Mouse (Mus musculus) adrenal gland, adult 8-10 months (tissue): ENCODE measurements at regions not wholly inside any gene's neighbourhood (a gene's known extent, or its start where the extent isn't known, plus 50 kb on each side); places are given as distances from the start of the nearest gene placed in this dataset.

Experiments used
- DNase-seq: peaks from one replicate; pipeline ENCODE4 v3.0.0; 2022

DNA sequence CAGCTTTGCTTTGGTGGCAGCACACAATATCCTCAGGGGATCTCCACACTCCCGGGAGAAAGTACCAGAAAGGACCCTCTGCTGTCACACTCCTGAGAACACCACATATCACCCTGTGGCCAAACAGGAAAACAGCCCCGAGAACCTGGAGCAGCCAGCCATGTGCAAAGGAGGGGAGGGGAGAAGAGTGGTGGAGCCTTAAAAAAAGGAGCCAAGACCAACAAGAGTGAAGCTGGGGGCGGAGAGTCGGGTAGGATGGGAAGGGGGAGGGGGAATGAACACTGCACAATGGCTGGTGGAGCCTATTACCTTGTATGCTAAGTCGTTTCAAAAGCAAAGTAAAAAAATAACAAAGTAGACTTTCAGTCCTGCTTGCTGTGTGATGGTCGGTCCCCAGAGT, 408.2 kb downstream of the Cdh26 start:
- DNase-seq: no peak

DNA sequence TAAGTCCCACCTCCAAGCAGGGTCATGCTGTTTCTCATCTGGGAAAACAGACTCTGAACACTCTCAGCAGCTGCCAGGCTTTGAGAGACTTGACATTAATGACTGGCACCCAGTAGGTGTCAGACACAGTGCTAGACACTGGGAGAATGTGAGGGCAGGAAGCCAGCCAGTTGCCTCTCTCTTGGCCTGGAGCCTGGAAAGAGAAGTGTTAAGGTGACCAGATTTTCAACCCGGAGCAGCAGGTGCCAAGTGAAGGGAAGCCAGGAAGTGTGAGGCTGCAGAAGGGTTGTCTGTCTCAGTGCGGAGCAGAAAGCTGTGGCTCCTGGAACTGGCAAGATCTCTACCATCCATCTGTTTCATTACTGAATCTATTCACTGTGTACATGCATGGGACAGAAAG, 410.6 kb downstream of the Cdh26 start:
- DNase-seq: no peak

DNA sequence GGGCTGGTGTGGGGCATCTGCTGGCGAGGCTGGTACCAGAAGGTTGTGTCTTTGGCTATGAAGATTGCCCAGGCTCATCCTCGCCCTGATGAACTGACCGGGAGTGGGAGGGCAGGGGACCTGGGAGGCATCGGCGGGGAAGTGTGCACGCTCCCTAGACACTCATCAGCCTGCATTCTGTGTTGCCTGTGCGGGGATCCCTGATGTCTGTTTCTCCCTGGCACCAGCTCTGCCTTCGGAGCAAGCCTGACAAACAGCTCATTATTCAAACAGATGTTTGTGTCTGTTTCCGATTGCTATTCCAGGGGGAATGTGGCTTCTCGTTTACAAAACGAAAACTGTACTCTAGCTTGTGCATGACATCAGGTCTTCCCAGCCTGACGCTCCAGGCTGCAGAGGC, 412.3 kb downstream of the Cdh26 start:
- no peak for DNase-seq

DNA sequence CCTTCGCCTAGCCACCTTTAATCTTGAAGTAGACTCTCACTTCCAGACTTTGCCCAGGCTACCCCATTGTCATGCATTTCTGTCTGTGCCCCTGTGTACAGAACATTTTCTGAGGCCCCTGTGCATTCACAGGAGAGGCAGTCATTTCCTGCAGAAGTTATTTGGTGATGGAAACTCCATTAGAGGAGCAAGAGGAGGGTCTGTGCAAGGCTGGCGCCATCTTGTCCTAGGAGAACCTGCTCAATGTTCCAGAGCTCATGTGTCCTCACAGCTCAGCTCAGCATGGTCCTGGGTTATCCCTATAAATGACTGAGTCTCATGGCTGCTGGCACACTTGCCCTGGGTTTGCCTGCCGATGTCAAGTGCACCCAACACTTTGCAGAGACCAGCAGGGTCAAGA, 413.1 kb downstream of the Cdh26 start:
- no peak for DNase-seq

DNA sequence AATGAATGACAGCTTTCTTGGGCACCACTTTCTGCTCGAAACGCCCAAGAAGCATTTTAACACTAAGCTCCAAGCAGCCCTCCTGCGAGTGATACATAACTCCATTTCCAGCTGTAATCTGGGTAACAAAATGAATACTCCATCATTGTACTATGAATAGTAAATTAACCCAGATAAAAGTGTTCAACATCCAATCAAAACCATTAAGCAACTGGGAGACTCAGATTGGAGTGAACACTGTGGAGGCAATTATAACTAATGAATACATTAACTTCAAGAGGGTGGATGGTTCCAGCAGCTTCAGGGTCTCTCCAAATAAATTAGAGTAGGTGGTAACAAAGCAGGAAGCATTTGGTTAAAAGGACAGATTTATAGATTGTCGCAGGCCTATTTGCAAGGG, 414.2 kb downstream of the Cdh26 start:
- DNase-seq: no peak

DNA sequence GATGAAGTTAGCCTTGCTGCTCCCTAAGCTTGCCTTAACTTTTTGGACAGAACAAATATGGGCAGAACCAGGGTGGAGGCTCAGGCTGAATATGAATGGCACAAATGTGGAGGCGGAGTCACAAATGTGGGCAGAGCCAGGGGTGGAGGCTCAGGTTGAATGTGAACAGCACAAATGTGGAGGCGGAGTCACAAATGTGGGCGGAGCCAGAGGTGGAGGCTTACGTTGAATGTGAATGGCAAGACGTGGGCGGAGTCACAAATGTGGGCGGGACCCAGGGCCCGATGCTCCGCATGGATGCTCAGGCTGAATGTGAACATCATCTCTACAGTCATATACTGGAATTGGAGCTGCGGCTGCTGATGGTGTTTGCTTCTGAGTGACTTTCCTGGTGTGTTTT, 420.0 kb downstream of the Cdh26 start:
- no peak for DNase-seq

DNA sequence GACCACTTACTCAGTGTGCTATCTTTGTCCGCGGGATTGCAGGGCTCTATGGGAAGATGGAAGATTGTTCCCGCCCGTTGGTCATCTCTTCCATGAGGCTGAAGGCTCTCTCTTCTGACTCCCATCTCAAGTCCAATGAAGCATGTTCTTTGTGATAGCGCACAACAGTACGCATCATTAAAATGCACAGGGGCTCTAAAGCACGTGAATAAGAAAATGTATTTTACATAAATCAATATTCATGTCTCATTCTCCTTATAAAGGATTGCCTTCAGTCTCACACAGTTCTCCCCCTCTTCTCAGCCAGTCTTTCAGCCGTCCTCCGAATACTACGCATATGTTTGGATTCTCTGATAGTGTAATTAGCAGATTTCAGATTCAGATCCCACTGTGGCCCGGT, 420.4 kb downstream of the Cdh26 start:
- no peak for DNase-seq

DNA sequence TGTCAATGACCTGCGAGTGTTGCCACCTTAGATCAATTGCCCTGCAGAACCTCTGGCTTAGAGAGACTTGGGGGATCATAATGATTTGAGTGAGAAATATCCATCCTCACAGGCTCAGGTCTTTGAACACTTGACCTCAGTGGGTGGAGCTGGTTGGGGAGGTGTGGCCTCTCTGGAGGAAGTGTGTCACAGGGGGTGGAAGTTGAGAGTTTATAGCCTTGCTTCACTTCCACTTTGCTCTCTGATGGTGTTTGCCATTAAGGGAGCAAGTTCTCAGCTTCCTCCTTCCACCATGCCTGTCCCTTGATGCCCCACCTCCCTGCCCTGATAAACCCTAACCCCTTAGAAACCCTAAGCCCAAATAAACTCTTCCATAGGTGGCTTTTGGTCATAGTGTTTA, 423.7 kb downstream of the Cdh26 start:
- DNase-seq: no peak

DNA sequence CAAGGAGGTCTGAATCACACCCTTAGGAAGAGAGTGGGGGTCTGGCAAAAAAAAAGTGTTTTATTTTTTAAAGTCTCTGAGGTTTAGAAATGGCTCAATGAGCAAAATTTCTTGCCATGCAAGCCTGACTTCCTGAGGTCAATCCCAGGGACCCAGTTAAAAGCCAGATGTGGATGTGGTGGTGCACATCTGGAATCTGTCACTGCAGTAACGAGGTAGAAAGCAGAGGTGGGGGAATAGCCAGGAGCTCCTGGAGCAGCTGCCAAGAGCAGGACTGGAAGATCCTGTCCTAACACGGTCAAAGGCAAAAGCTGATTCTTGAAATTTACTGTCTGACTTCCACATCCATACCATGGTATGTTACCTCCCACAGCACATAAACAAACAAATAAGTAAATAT, 424.4 kb downstream of the Cdh26 start:
- no peak for DNase-seq

DNA sequence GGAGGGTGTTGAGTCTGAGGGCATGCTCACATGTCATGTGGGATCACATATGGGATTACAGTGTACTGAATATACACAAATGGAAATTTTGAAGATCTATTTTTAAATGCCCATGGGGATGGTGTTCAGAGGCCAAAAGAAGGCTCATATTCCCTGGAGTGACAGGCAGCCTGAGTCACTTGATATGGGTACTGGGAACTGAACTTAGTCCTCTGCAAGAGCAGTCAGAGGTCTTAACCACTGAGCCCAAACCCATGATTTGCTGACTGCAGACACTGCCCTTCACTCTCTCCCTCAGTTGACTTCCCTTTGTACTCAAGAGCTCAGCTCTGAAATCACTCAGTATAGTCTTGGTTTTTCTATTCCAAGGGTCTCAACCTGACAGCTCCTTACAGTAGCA, 432.3 kb downstream of the Cdh26 start:
- DNase-seq: no peak

DNA sequence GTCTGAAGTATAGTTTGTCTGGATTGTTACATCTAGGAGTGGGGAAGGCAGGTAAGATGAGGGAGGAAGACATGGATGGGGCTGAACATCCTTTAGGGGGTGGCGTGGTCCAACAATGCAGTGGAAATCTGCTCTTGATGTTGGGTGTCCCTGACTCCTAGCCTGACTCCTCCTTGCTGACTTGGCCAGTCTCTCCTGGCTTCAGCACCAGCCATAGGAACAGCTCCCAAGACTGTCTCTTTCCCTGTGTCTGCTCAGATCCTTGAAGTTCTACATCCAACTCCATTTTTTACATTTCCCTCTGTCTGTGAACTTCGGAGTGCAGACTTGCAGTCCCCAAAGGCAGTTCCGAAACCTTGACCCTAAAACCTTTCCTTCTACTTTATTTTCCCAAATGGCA, 436.8 kb downstream of the Cdh26 start:
- DNase-seq: no peak

DNA sequence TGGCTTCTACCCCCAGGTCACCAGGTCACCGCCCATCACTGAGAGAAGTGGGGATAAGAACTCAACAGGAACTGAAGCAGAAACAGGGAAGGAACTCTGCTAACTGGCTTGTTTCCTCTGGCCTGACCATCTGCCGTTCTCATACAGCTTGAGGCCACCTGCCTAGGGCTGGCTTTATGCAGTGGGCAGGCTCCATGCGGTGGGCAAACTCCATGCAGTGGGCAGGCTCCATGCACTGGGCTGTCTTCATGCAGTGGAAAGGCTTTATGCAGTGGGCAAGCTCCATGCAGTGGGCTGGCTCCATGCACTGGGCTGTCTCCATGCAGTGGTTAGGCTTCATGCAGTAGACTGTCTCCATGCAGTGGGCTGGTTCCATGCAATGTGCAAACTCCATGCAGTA, 438.8 kb downstream of the Cdh26 start:
- no peak for DNase-seq

DNA sequence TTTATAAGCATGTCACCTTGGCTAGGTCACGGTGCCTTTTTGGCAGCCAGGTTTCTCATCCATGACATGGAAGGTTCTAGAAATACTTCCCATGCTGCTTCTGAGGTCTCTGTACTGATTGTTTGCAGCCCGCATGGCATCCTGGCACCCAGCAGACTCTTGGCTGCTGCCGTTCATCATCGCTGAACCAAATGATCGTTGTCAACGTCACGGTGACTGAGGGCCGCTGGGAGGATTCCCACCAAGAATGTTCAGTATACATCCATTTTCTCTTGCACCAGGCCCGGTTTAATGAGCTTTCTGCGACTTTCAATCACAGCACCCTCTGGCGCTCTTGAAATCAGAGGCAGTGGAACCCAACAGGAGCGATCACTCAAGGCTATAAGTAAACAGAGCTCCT, 448.1 kb downstream of the Cdh26 start:
- no peak for DNase-seq

DNA sequence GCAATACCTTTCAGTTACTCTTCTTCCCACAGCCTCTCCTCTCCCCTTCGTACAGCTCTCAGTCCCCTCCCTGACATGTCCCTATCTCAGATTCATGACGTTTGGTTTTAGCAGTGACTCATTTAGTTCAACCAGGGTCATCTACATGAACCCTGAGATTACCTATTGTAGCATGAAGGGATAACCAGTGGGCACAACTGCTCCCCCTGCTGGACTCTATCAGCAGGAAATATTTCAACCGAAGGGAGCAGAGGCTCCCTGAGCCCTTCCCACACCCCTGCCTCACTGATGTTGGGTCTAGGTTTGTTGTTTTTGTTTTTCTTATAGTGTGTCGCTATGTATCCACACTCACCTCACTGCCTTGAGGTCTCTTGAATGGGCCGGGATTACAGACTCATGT, 455.4 kb downstream of the Cdh26 start:
- DNase-seq: peak; percentile 5

DNA sequence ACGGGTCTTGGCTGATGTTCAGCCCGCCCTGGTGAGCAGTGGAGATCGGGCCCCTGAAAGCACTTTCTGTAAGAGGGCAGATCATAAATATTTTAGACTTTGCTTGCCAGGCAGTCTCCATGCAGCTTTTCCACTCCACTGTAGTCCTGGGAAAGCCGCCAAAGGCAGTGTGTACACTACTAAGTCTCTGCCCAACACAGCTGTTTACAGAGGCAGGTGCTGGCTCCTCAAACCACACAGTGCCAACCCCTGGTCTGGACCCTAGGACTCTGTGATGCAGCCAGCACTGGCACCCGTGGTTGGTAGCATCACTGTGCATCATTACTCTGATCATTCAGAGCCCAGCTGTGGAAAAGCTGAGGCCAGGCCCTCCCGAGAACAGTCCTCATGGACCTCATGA, 458.4 kb downstream of the Cdh26 start:
- no peak for DNase-seq

DNA sequence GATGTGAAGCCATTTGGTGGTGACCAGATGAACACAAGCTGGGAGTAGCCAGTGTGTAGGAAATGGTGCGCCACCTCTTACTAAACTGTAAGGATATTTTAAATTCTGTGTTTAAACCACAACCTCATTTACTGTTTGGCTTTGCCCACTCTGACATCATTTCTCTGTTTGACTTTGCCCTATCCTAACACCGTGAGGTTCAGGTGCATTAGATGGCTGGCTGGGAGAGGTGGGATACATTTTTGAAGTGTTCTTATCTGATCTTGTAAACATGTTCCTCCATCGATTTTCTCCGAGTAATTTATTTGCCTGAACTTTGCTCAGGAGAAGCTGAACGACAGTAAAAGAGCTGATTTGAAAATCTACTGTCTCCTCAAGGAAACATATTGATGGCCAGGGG, 472.1 kb downstream of the Cdh26 start:
- no peak for DNase-seq

DNA sequence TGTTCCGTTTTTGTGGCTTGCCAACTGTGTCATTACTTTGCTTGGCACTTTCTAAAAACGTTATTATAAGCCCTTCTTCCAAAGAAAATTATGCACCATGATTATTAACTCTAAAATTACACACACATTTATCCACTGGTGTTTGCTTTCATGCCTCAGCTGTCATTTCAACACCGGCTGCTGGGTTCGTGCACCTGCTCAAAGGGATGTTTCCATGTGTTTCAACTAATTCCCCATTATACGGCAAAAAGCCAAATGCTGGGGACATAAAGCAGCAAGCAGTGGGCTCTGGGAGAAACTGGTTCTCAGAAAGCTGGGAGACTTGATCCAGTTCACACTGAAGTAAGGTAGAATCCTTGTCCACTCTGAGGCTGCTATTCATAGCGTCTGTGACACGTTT, 479.0 kb downstream of the Cdh26 start:
- DNase-seq: no peak

DNA sequence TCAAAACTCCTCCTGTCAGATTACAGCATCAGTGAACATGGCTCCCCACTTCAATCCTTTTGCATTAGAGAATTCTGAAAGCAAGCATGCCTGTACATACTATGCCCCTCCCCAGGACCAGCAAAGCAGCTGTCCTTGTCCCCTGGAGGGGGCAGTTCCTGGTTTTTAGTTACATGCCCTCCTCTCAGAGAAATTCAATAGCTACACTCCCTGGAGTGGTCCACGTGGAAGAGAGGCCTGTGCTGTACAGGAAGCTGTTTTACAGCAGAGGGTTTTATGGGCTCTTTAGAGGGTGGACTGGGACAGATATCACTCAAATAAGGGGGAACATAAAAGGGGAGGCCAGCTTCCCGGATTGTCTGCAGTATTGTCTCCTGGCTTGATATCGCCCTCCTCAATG, 481.3 kb downstream of the Cdh26 start:
- no peak for DNase-seq

DNA sequence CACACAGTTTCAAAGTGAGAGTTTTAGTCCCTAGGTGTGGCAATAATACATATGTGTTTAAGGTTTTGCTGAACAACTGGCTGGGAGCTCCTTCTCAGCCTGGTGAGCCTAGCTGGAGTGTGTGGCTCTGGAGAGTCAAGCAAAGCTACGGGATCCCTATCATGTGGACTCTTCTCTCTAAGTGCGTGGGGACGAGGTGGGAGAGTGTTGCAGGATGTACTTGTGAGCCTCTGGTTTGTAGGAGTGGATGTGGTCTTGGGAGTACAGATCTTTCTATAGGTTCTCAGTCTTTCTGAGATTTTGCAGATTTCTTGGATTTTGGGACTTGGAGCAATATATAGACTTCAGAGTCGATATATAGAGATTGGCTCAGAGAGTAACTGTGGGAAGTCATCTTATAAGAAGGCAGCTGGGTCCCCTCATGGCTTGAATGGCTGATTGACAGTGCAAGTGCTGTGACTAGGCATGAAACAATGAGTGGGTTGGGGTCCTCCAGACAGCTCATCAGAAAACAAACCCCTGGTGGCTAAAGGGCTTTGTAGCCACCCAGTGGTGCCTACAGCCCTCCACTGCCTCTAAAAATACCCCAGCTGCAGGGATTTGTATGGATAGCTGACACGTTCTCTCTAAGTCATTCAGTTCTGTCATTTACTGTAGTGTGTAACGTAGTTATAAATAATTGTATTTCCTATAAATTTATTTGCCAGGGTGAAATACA, 486.1 kb downstream of the Cdh26 start:
- no peak for DNase-seq

DNA sequence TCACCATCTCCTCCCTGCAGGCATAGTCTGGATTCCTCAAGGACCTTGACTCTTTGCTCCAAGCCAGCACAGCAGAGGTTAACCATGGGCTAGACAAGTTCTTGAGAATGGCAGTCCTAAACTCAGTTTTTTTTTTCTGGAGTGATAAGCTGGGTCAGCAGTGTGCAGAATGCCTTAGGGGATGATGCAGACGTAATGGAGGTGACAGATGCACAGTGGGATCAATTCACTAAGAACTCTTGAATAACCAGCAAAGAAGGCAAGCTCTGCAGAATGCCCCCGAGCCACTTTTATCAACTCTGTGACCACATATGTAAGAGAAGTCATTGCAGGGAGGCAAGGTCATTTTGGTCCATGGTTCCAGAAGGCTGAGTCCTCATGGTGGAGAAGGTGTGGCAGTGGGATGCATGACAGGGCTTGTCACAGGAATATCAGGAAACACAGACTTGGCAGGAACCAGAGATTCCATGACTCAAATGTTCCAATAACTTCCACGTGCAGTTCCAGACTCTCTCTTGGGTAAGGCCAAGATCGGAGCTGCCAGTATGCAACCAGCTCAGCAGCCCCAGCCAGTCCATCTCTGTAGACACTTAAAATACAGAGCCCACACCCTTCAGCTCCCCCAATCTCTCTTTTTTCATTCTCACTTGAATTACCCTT, 494.3 kb downstream of the Cdh26 start:
- DNase-seq: no peak

DNA sequence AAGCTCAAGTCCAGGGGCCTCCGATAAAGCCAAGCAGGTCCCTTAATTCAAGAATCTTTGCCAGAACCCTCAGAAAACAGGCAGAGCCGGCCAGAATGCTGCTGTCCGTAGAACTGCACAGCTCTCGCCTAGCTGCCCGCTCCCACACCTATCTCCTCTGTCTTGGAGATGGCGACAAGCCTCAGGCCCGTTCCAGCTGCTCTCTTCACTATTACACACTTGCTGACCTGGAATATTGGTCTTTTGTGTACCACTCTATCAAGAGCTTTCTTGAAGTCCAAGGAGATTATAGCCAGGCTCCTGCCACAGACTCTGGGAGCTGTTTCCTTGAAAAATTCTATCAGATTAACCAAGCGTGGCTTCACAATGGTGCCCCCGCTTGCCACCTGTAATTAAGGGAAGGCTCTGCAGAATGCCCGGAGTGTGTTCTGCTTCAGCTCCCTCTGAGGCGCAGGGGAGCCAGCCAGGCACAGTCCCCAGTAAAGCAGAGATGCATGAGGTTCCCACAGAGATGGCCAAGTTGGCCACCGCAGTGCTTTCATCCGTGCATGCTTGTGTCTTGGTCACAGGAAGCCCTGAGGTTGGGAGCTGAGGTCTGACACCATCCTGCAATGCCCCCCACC, 496.8 kb downstream of the Cdh26 start:
- DNase-seq: no peak

DNA sequence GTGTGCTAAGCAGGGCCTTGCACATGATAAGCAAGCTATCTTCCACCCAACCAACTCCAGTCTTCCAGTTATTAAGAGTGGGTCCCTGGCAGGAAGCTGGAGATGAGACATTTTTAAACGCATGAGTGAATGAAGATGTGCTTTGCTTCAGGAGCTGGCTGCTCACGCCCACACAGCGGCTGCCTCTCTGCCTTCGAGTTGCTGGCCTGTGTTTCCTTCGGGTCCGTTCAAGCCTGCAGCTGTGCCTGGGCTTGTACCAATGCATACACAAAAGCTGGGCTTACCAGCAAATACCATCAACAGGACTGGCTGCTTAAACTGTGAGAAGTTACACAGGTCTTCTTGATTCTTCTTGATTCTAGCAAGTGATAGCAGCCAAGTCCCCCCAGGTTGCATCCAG, 498.7 kb downstream of the Cdh26 start:
- no peak for DNase-seq

DNA sequence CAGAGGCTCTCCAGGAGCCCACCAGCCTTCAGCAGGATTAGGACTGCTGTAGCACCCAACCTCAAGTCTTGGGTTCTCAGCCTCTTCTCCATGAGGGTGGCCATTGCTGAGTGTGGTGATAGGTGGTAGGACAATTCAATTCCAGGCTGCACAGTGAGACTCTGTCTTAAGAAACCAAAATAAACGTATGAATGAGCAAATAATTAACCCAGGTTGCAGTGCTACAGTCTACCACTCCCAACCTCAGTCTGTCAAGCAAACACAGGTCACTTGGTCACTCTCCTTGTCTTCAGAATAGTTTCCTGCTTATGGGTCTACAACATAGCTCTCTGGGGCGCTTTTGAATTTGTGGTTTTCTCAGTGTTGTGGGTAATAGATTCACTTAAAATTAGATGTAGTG, 499.8 kb downstream of the Cdh26 start:
- no peak for DNase-seq

DNA sequence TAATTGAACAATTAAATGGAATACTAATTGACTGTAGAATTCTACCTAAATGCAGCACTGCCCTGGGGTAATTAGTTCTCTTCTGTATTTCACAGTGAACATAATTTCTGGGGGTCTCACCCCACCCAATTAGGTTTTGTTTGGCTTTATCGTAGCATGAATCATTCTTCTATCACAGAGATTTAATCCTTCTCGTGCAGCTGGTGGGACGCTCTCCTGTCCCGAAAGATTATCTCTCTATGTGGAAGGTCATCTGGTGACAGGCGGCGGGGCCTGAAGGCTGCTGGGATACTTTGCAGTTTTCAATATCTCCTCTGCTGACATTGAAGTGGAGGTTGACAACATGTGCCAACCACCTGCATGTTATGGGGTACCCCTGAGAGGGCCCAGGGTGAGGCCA, 493.8 kb upstream of the Cdh4 start:
- no peak for DNase-seq
